In genomic region chr12:9338801-9339231, GRCm38 (mm10) we compare ENCODE assay signal across 11 mouse cellular contexts.
DNase-seq lines count a peak whose midpoint lies in the region; ATAC-seq and TF ChIP-seq lines count a peak whose summit lies in the region.
"Had no signal": no experiment of that assay in that cellular context is flagged by ENCODE, and none has a peak within 500 bp of the region (broad histone marks: within the 10 kb centered on the region; RNA-seq: fewer than 3 reads in every experiment).

No protein-coding gene starts in this region.

- no peaks in the 10 kb centered on the region for H3K4me1 ChIP-seq in heart, embryonic 11.5 days (ENCODE audit: control insufficient read depth, insufficient read depth, low read length)
- no peaks in the 10 kb centered on the region for H3K4me1 ChIP-seq in intestine, postnatal 0 days (replicated peaks; ENCODE audit: control insufficient read depth, insufficient read depth, low read length)
- no peaks in the 10 kb centered on the region for H3K4me1 ChIP-seq in midbrain, embryonic 14.5 days (ENCODE audit: control insufficient read depth, insufficient read depth, low read length)
- H3K4me1 ChIP-seq: midbrain, embryonic 10.5 days had no signal

- no peaks in the 10 kb centered on the region for H3K36me3 ChIP-seq in heart, embryonic 11.5 days (ENCODE audit: control insufficient read depth, insufficient read depth, low read length)
- no peaks in the 10 kb centered on the region for H3K36me3 ChIP-seq in intestine, postnatal 0 days (ENCODE audit: control insufficient read depth, insufficient read depth)
- no peaks in the 10 kb centered on the region for H3K36me3 ChIP-seq in midbrain, embryonic 14.5 days (ENCODE audit: control insufficient read depth, insufficient read depth, low read length)
- H3K36me3 ChIP-seq: intestine, embryonic 15.5 days; midbrain, embryonic 10.5 days had no signal

- H3K4me2 ChIP-seq in heart, embryonic 11.5 days: no peak overlapping the region
- H3K4me2 ChIP-seq in intestine, postnatal 0 days (replicated peaks; ENCODE audit: low read depth): no peak overlapping the region
- H3K4me2 ChIP-seq in midbrain, embryonic 14.5 days (ENCODE audit: low read length): no peak overlapping the region
- H3K4me2 ChIP-seq: intestine, embryonic 15.5 days had no signal

- no peak overlapping the region for H3K4me3 ChIP-seq in heart, embryonic 11.5 days (ENCODE audit: low read depth, low read length)
- H3K4me3 ChIP-seq in intestine, postnatal 0 days (ENCODE audit: low read depth, low read length): no peak overlapping the region
- H3K4me3 ChIP-seq in midbrain, embryonic 14.5 days (replicated peaks; ENCODE audit: low read depth, low read length): no peak overlapping the region
- H3K4me3 ChIP-seq: intestine, embryonic 15.5 days; midbrain, embryonic 10.5 days had no signal

- no peaks in the 10 kb centered on the region for H3K27me3 ChIP-seq in heart, embryonic 11.5 days (ENCODE audit: control insufficient read depth, insufficient read depth, low read length)
- H3K27me3 ChIP-seq in intestine, postnatal 0 days (replicated peaks; ENCODE audit: control insufficient read depth, insufficient read depth, low read length): no peaks in the 10 kb centered on the region
- no peaks in the 10 kb centered on the region for H3K27me3 ChIP-seq in midbrain, embryonic 14.5 days (ENCODE audit: control insufficient read depth, insufficient read depth, low read length)
- H3K27me3 ChIP-seq: intestine, embryonic 15.5 days had no signal

- no peak overlapping the region for H3K9ac ChIP-seq in heart, embryonic 11.5 days (ENCODE audit: low read depth, low read length)
- H3K9ac ChIP-seq in intestine, postnatal 0 days (ENCODE audit: low read depth, low read length): no peak overlapping the region
- no peak overlapping the region for H3K9ac ChIP-seq in midbrain, embryonic 14.5 days (replicated peaks; ENCODE audit: low read length)
- H3K9ac ChIP-seq: intestine, embryonic 15.5 days had no signal

- 54% methylated on average over 7 of the region's 7 CpGs for WGBS in heart, embryonic 11.5 days (ENCODE audit: insufficient replicate concordance)
- WGBS in intestine, postnatal 0 days: 48% methylated on average over 7 of the region's 7 CpGs
- 60% methylated on average over 7 of the region's 7 CpGs for WGBS in midbrain, embryonic 14.5 days

- peak; percentile 3 to 4 for DNase-seq in heart, postnatal 36 days
- peak; percentile 27 to 31 for DNase-seq in right cerebral cortex, postnatal 10 days (ENCODE audit: low spot score in 2 of 2)
- DNase-seq in right cerebral cortex, postnatal 14 days: no peak
- peak; percentile 21 to 59 for DNase-seq in gastrocnemius, postnatal 4 days (ENCODE audit: low spot score in 2 of 2)
- no peak for DNase-seq in layer of hippocampus, adult 8-10 months (ENCODE audit: low spot score in 2 of 2)
- no peak for DNase-seq in midbrain, embryonic 14.5 days
- DNase-seq: adrenal gland, postnatal 10 days had no signal

- no peak overlapping the region for H3K27ac ChIP-seq in heart, embryonic 11.5 days (ENCODE audit: low read depth, low read length)
- H3K27ac ChIP-seq in intestine, postnatal 0 days (ENCODE audit: low read depth, low read length): no peak overlapping the region
- H3K27ac ChIP-seq in midbrain, embryonic 14.5 days (replicated peaks; ENCODE audit: low read depth, low read length): no peak overlapping the region
- H3K27ac ChIP-seq: intestine, embryonic 15.5 days; midbrain, embryonic 10.5 days had no signal

- TF ChIP-seq CTCF in intestine, postnatal 0 days (IDR thresholded peaks at IDR 0.05; ENCODE audit: low read depth): no peak

- no peak for ATAC-seq in heart, embryonic 11.5 days (replicated peaks; ENCODE audit: insufficient number of reproducible peaks, low FRiP score, low TSS enrichment)
- ATAC-seq in intestine, postnatal 0 days: no peak
- no peak for ATAC-seq in midbrain, embryonic 14.5 days (ENCODE audit: low FRiP score, low TSS enrichment)
- ATAC-seq: intestine, embryonic 15.5 days had no signal

- intact Hi-C loops in heart, postnatal 36 days (cut with DNase I): no loop called here

- H3K9me3 ChIP-seq in heart, embryonic 11.5 days (replicated peaks; ENCODE audit: control insufficient read depth, low read length): no peaks in the 10 kb centered on the region
- H3K9me3 ChIP-seq in intestine, postnatal 0 days (ENCODE audit: control insufficient read depth): no peaks in the 10 kb centered on the region
- H3K9me3 ChIP-seq in midbrain, embryonic 14.5 days (ENCODE audit: control insufficient read depth, low read length): no peaks in the 10 kb centered on the region
- H3K9me3 ChIP-seq: intestine, embryonic 15.5 days; midbrain, embryonic 10.5 days had no signal

Comparison
In these comparisons a context has a peak if more than half of its experiments do, and no peak if none do; other contexts are left out.
1. DNase-seq: peak in heart, postnatal 36 days (2 of 2), right cerebral cortex, postnatal 10 days (2 of 2) and gastrocnemius, postnatal 4 days (2 of 2); none in right cerebral cortex, postnatal 14 days (single experiment), layer of hippocampus, adult 8-10 months (0 of 2) and midbrain, embryonic 14.5 days (single experiment).